Mouse (Mus musculus): ENCODE data around the gene Klc3.
A peak's percentile ranks its signal among the peaks of the same experiment; 100 is the strongest.

Klc3 gene

GRCm38 (mm10) chr7:19403731-19404296, at the start of gene Klc3:
Gene Klc3, minus strand, starts transcription at chr7:19404104.
- DNase-seq (ENCODE audit: low spot score in 2 of 2): no peak

GRCm38 (mm10) chr7:19449165-19449564, 45.3 kb upstream of the Klc3 start:
- no peak for DNase-seq (ENCODE audit: low spot score in 2 of 2)

- DNase-seq (ENCODE audit: low spot score in 2 of 2): peak in 1 of 2 experiments; percentile 32
These were observed 43.8 kb upstream of the Klc3 start for GRCm38 (mm10) chr7:19447689-19448088.

GRCm38 (mm10) chr7:19444801-19445200, 40.9 kb upstream of the Klc3 start:
- no peak for DNase-seq (ENCODE audit: low spot score in 2 of 2)

- DNase-seq (ENCODE audit: low spot score in 2 of 2): peak; percentile 82 to 87
These were observed 39.4 kb upstream of the Klc3 start for GRCm38 (mm10) chr7:19443344-19443743.

GRCm38 (mm10) chr7:19441448-19442091, 37.7 kb upstream of the Klc3 start:
- no peak for DNase-seq (ENCODE audit: low spot score in 2 of 2)

GRCm38 (mm10) chr7:19437048-19437447, 33.1 kb upstream of the Klc3 start:
- DNase-seq (ENCODE audit: low spot score in 2 of 2): no peak

GRCm38 (mm10) chr7:19436276-19436675, 32.4 kb upstream of the Klc3 start:
- no peak for DNase-seq (ENCODE audit: low spot score in 2 of 2)

GRCm38 (mm10) chr7:19432475-19432874, 28.6 kb upstream of the Klc3 start:
- no peak for DNase-seq (ENCODE audit: low spot score in 2 of 2)

GRCm38 (mm10) chr7:19430402-19430801, 26.5 kb upstream of the Klc3 start:
- DNase-seq (ENCODE audit: low spot score in 2 of 2): no peak

GRCm38 (mm10) chr7:19429726-19430125, 25.8 kb upstream of the Klc3 start:
- DNase-seq (ENCODE audit: low spot score in 2 of 2): no peak

- no peak for DNase-seq (ENCODE audit: low spot score in 2 of 2)
These were observed 24.2 kb upstream of the Klc3 start for GRCm38 (mm10) chr7:19427999-19428650.

- DNase-seq (ENCODE audit: low spot score in 2 of 2): peak in 1 of 2 experiments; percentile 49
These were observed 23.0 kb upstream of the Klc3 start for GRCm38 (mm10) chr7:19426888-19427287.

GRCm38 (mm10) chr7:19426349-19426748, 22.4 kb upstream of the Klc3 start:
- DNase-seq (ENCODE audit: low spot score in 2 of 2): peak in 1 of 2 experiments; percentile 57

GRCm38 (mm10) chr7:19424051-19424450, 20.1 kb upstream of the Klc3 start:
- no peak for DNase-seq (ENCODE audit: low spot score in 2 of 2)

- no peak for DNase-seq (ENCODE audit: low spot score in 2 of 2)
These were observed 19.2 kb upstream of the Klc3 start for GRCm38 (mm10) chr7:19423083-19423482.

- peak; percentile 80 to 93 for DNase-seq (ENCODE audit: low spot score in 2 of 2)
These were observed 17.1 kb upstream of the Klc3 start for GRCm38 (mm10) chr7:19420821-19421636.

- no peak for DNase-seq (ENCODE audit: low spot score in 2 of 2)
These were observed 16.2 kb upstream of the Klc3 start for GRCm38 (mm10) chr7:19420121-19420520.

- DNase-seq (ENCODE audit: low spot score in 2 of 2): no peak
These were observed 12.7 kb upstream of the Klc3 start for GRCm38 (mm10) chr7:19416590-19416989.

- DNase-seq (ENCODE audit: low spot score in 2 of 2): no peak
These were observed 9.6 kb upstream of the Klc3 start for GRCm38 (mm10) chr7:19413525-19413924.

GRCm38 (mm10) chr7:19411783-19412182, 7.9 kb upstream of the Klc3 start:
- DNase-seq (ENCODE audit: low spot score in 2 of 2): no peak

- DNase-seq (ENCODE audit: low spot score in 2 of 2): no peak
These were observed 7.0 kb upstream of the Klc3 start for GRCm38 (mm10) chr7:19410766-19411344.
